Mouse (Mus musculus) midbrain, embryonic 16.5 days (tissue): ENCODE measurements around the gene Pip5kl1. TPM values are rescaled to one million over a fixed set of nuclear protein-coding genes. Genes with fewer than 3 reads are reported as not detected.
A peak's percentile ranks its signal among the peaks of the same experiment; 100 is the strongest.

Source experiments
- ATAC-seq: fragments of 200-750 bp; cut with Nextera tagmentation; 2 replicates; pipeline ENCODE4 v1.8.0; 2017; ENCODE audit warnings: moderate TSS enrichment
- H3K27ac ChIP-seq: fragments of 300-500 bp; sonication (generic); 2 replicates; pipeline ENCODE4 v1.5.1; 2014; ENCODE audit warnings: mild to moderate bottlenecking, low read length, mixed read lengths
- H3K27me3 ChIP-seq: fragments of 300-500 bp; sonication (generic); 2 replicates; pipeline ENCODE4 v1.6.1; 2014; ENCODE audit warnings: low read depth, low read length, mixed read lengths; ENCODE audit not compliant: control insufficient read depth, insufficient read depth
- H3K36me3 ChIP-seq: fragments of 300-500 bp; sonication (generic); 2 replicates; pipeline ENCODE4 v1.6.1; 2014; ENCODE audit warnings: mild to moderate bottlenecking, low read length, moderate library complexity, mixed read lengths; ENCODE audit not compliant: control insufficient read depth, insufficient read depth
- H3K4me1 ChIP-seq: fragments of 300-500 bp; sonication (generic); 2 replicates; pipeline ENCODE4 v1.6.1; 2014; ENCODE audit warnings: mild to moderate bottlenecking, low read length, mixed read lengths; ENCODE audit not compliant: control insufficient read depth, insufficient read depth
- H3K4me2 ChIP-seq: fragments of 300-500 bp; sonication (generic); 2 replicates; pipeline ENCODE4 v1.6.1; 2014; ENCODE audit warnings: mild to moderate bottlenecking, low read length, mixed read lengths
- H3K4me3 ChIP-seq: fragments of 300-500 bp; sonication (generic); 2 replicates; pipeline ENCODE4 v1.5.1; 2014; ENCODE audit warnings: low read depth, mild to moderate bottlenecking, low read length, moderate library complexity, mixed read lengths
- H3K9ac ChIP-seq: fragments of 300-500 bp; sonication (generic); 2 replicates; pipeline ENCODE4 v1.6.1; 2014; ENCODE audit warnings: low read depth, low read length, mixed read lengths
- H3K9me3 ChIP-seq: fragments of 300-500 bp; sonication (generic); replicated peaks from 2 replicates; pipeline ENCODE4 v1.6.1; 2014; ENCODE audit warnings: mild to moderate bottlenecking, low read length, mixed read lengths; ENCODE audit not compliant: control insufficient read depth, poor library complexity, severe bottlenecking
- WGBS: fragments of 180-500 bp; shearing (Covaris S2); extraction: QIAGEN DNeasy Blood & Tissue Kit; methylation state at CpG from one replicate; pipeline ENCODE4 v1.1.7; 2014; 5-methylcytosine and 5-hydroxymethylcytosine counted together
- polyA plus RNA-seq: library from polyadenylated mRNA; unstranded; fragments of >200 nt; fragmentation: Nextera tagmentation; extraction: Ambion mirVana; gene quantifications from 2 replicates; pipeline ENCODE4 v1.2.1, GENCODE M21; 2015

Pip5kl1 gene
- polyA plus RNA-seq, 1 experiment from 2014 or later = 17.1 TPM

DNA sequence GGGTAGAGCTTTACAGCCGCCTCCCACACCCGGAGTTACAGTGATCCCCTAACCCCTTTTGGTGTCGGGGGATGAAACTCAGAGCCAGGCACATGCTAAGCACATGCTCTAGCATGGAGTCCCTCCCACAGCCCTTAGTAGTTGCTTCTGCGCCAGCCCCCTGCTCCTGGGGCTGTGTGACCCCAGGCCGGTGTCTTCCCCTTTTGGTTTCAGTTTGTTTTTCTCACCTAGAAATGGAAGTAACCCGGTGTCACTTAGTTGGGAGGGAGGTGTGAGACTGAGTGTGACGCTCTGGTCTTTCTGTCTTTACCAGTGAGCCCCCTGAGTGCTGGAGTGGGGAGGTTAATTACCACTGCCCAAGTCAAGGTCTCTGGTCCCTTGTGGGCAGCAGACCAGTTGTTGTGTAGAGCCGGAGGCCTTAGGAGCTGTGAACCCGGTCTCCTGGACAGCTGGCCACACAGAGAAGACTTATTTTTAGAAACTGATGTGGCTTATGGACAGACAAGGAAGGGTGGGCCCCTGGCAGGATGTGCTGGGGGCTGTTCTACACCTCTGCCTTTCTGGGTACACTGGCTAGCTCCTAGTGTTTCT is 13.2 kb downstream of the Pip5kl1 start:
- Histone ChIP-seq H3K27me3 (no peaks in the 10 kb centered on the region), H3K4me3 (peak overlapping the region; percentile 63), H3K27ac (no peak overlapping the region), H3K4me2 (peak overlapping the region; percentile 66), H3K9me3 (no peaks in the 10 kb centered on the region), H3K9ac (peak overlapping the region; percentile 86; the same call in 1 of the 2 replicates), H3K36me3 (no peaks in the 10 kb centered on the region), H3K4me1 (peaks cover 15% of the 10 kb centered on the region)
- 50% methylated on average over 9 of the region's 9 CpGs for WGBS
- ATAC-seq = no peak

- Histone ChIP-seq H3K36me3 (0 out of 2 replicates have a peak, but pooled peaks cover 6% of the 10 kb centered on the region), H3K4me1 (peaks cover 13% of the 10 kb centered on the region), H3K4me3 (no peak overlapping the region), H3K27me3 (no peaks in the 10 kb centered on the region), H3K9me3 (no peaks in the 10 kb centered on the region), H3K4me2 (no peak overlapping the region), H3K27ac (no peak overlapping the region), H3K9ac (no peak overlapping the region)
- ATAC-seq = no peak
- 71% methylated on average over 11 of the region's 11 CpGs for WGBS
Observed at GRCm38 (mm10) chr2:32589213-32589795, 14.7 kb downstream of the Pip5kl1 start.

- peaks cover 13% of the 10 kb centered on the region for H3K4me1 ChIP-seq
- WGBS = 86% methylated on average over 10 of the region's 10 CpGs
- ATAC-seq = no peak
- peaks cover 9% of the 10 kb centered on the region for H3K36me3 ChIP-seq
- H3K9ac ChIP-seq = no peak overlapping the region
- no peak overlapping the region for H3K4me3 ChIP-seq
- H3K9me3 ChIP-seq = no peaks in the 10 kb centered on the region
- no peak overlapping the region for H3K4me2 ChIP-seq
- H3K27ac ChIP-seq = no peak overlapping the region
- H3K27me3 ChIP-seq = no peaks in the 10 kb centered on the region
Observed at GRCm38 (mm10) chr2:32590224-32590623, 15.6 kb downstream of the Pip5kl1 start.

DNA sequence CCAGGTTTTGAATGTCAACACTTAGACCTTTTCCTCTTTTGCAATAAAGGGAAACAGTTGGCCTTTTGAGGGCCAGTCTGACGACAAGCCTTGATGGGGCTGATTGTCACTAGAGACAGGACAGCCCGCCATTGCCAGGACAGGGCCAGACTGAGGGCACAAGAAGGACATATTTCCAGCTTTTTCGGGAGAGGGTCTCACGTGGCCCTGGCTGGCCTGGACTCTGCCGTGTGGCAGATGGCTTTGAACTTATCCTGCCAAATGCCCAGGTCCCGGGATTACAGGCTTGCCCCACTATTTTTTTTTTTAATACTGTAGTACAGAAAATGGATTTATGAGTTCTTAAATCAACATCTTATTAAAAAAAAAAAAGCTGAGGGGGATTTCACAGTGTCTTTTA is 16.7 kb downstream of the Pip5kl1 start:
- 77% methylated on average over 6 of the region's 6 CpGs for WGBS
- no peak for ATAC-seq
- Histone ChIP-seq H3K36me3 (peaks cover 9% of the 10 kb centered on the region), H3K9me3 (no peaks in the 10 kb centered on the region), H3K4me2 (no peak overlapping the region), H3K27ac (no peak overlapping the region), H3K4me3 (no peak overlapping the region), H3K27me3 (no peaks in the 10 kb centered on the region), H3K9ac (no peak overlapping the region), H3K4me1 (peaks cover 13% of the 10 kb centered on the region)

- Histone ChIP-seq H3K4me2 (no peak overlapping the region), H3K9ac (no peak overlapping the region), H3K27me3 (no peaks in the 10 kb centered on the region), H3K27ac (no peak overlapping the region), H3K4me1 (no peaks in the 10 kb centered on the region), H3K36me3 (peaks cover 9% of the 10 kb centered on the region), H3K9me3 (no peaks in the 10 kb centered on the region), H3K4me3 (no peak overlapping the region)
- 76% methylated on average over 13 of the region's 13 CpGs for WGBS
- no peak for ATAC-seq
Observed at GRCm38 (mm10) chr2:32596725-32597124, 22.1 kb downstream of the Pip5kl1 start.

GRCm38 (mm10) chr2:32597248-32597647 is 22.7 kb downstream of the Pip5kl1 start:
- Histone ChIP-seq H3K4me2 (no peak overlapping the region), H3K9me3 (no peaks in the 10 kb centered on the region), H3K4me1 (no peaks in the 10 kb centered on the region), H3K9ac (no peak overlapping the region), H3K27me3 (no peaks in the 10 kb centered on the region), H3K27ac (no peak overlapping the region), H3K4me3 (no peak overlapping the region), H3K36me3 (peaks cover 9% of the 10 kb centered on the region)
- no peak for ATAC-seq
- WGBS = 90% methylated on average over 5 of the region's 5 CpGs

GRCm38 (mm10) chr2:32597699-32598098 is 23.1 kb downstream of the Pip5kl1 start:
- Histone ChIP-seq H3K4me1 (no peaks in the 10 kb centered on the region), H3K4me3 (no peak overlapping the region), H3K9me3 (no peaks in the 10 kb centered on the region), H3K4me2 (no peak overlapping the region), H3K36me3 (peaks cover 9% of the 10 kb centered on the region), H3K27me3 (no peaks in the 10 kb centered on the region), H3K9ac (no peak overlapping the region), H3K27ac (no peak overlapping the region)
- 91% methylated on average over 5 of the region's 5 CpGs for WGBS
- no peak for ATAC-seq

GRCm38 (mm10) chr2:32598506-32598905 is 23.9 kb downstream of the Pip5kl1 start:
- Histone ChIP-seq H3K36me3 (peaks cover 9% of the 10 kb centered on the region), H3K27ac (no peak overlapping the region), H3K4me3 (no peak overlapping the region), H3K27me3 (no peaks in the 10 kb centered on the region), H3K4me1 (no peaks in the 10 kb centered on the region), H3K9ac (no peak overlapping the region), H3K4me2 (no peak overlapping the region), H3K9me3 (no peaks in the 10 kb centered on the region)
- 90% methylated on average over 8 of the region's 8 CpGs for WGBS
- no peak for ATAC-seq

GRCm38 (mm10) chr2:32599409-32599808 is 24.8 kb downstream of the Pip5kl1 start, which contains the start of gene St6galnac6:
St6galnac6 (plus strand) TSS chr2:32599709.
- Histone ChIP-seq H3K36me3 (peaks cover 4% of the 10 kb centered on the region), H3K9ac (no peak within 1 kb of the TSS), H3K4me3 (no peak within 1 kb of the TSS), H3K27me3 (no peaks in the 10 kb centered on the region), H3K4me1 (no peaks in the 10 kb centered on the region), H3K9me3 (no peaks in the 10 kb centered on the region), H3K4me2 (no peak within 1 kb of the TSS), H3K27ac (no peak within 1 kb of the TSS)
- ATAC-seq = no peak
- WGBS = 88% methylated on average over 3 of the region's 3 CpGs
